Mouse (Mus musculus) kidney, embryonic 16.5 days (tissue): ENCODE data around the gene Ggt1. TPM values are rescaled to one million over a fixed set of nuclear protein-coding genes. Genes with fewer than 3 reads are reported as not detected.

ENCODE experiments used
- ATAC-seq: fragments of 200-750 bp; cut with Nextera tagmentation; 2 replicates; pipeline ENCODE4 v1.8.0; 2017; ENCODE audit warnings: moderate TSS enrichment; ENCODE audit not compliant: low FRiP score, low TSS enrichment
- H3K27ac ChIP-seq: fragments of 300-500 bp; sonication (generic); 2 replicates; pipeline ENCODE4 v1.5.1; 2014; ENCODE audit warnings: low read length
- H3K27me3 ChIP-seq: fragments of 300-500 bp; sonication (generic); 2 replicates; pipeline ENCODE4 v1.6.1; 2014; ENCODE audit warnings: low read length, control low read depth, mixed read lengths; ENCODE audit not compliant: insufficient read depth
- H3K36me3 ChIP-seq: fragments of 300-500 bp; sonication (generic); 2 replicates; pipeline ENCODE4 v1.6.1; 2014; ENCODE audit warnings: low read length, control low read depth, mixed read lengths; ENCODE audit not compliant: insufficient read depth
- H3K4me1 ChIP-seq: fragments of 300-500 bp; sonication (generic); 2 replicates; pipeline ENCODE4 v1.6.1; 2014; ENCODE audit warnings: low read length, control low read depth, mixed read lengths; ENCODE audit not compliant: insufficient read depth
- H3K4me2 ChIP-seq: fragments of 300-500 bp; sonication (generic); replicated peaks from 2 replicates; pipeline ENCODE4 v1.6.1; 2014; ENCODE audit warnings: low read depth, low read length
- H3K4me3 ChIP-seq: fragments of 300-500 bp; sonication (generic); 2 replicates; pipeline ENCODE4 v1.5.1; 2014; ENCODE audit warnings: mild to moderate bottlenecking, low read length
- H3K9ac ChIP-seq: fragments of 300-500 bp; sonication (generic); replicated peaks from 2 replicates; pipeline ENCODE4 v1.6.1; 2014; ENCODE audit warnings: low read length
- H3K9me3 ChIP-seq: fragments of 300-500 bp; sonication (generic); 2 replicates; pipeline ENCODE4 v1.6.1; 2016; ENCODE audit warnings: low read length, control low read depth
- WGBS: fragments of 180-500 bp; shearing (Covaris S2); extraction: QIAGEN DNeasy Blood & Tissue Kit; methylation state at CpG from one replicate; pipeline ENCODE4 v1.1.7; 2014; 5-methylcytosine and 5-hydroxymethylcytosine counted together
- polyA plus RNA-seq: library from polyadenylated mRNA; unstranded; fragments of >200 nt; fragmentation: Nextera tagmentation; extraction: Ambion mirVana; gene quantifications from 2 replicates; pipeline ENCODE4 v1.2.1, GENCODE M21; 2015

Ggt1 gene
- polyA plus RNA-seq, 1 experiment from 2014 or later = 292 TPM

DNA sequence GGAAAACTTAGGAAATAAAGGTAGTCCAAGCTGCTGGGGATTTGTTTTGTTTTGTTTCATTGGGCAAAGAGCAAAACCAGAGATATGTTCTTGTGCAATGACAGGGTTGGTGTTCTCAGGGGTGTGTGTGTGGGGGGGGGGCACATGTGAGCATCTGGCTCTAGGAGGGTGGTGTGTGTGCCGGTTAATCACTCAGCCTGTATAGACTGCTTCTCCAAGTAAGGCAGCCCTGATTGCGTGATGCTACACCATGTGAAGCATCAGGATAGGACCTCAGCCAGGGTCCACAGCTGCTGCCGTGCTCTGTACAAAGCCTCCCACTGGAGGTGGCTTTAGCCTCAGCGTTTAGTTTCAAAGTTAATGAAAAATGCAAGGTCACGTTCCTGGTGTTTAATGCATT lies 71.6 kb downstream of the Ggt1 start:
- Histone ChIP-seq H3K9ac (no peak overlapping the region), H3K27me3 (no peaks in the 10 kb centered on the region), H3K9me3 (no peaks in the 10 kb centered on the region), H3K4me2 (no peak overlapping the region), H3K27ac (no peak overlapping the region), H3K36me3 (no peaks in the 10 kb centered on the region), H3K4me3 (no peak overlapping the region), H3K4me1 (no peaks in the 10 kb centered on the region)
- 74% methylated on average over 5 of the region's 5 CpGs for WGBS
- no peak for ATAC-seq

DNA sequence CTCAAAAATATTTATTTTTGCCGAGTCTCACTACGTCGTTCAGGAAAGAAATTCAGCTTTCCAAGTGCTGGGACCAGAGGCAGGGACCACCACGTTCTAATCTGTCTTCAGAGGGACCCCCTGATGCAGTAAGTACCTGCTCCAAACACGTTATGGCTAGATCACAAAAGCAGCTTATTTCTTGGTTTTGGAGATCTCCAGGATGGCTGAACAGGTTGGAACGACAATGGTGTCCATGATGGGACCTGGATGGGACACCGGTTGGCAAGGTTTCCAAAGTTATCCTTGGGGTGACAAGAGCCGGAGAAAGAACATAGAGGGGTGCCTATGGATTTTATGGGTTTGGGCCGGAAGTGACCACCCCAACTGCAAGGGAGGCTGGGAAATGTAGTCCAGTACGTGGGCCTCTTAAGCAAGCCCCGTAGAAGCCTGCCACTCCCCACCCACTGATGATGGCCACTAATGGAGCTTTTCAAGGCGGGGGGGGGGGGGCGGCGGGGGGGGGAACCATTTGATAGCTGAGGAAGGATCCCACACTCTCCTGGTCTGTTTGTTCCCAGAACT lies 72.3 kb downstream of the Ggt1 start:
- 70% methylated on average over 13 of the region's 14 CpGs for WGBS
- Histone ChIP-seq H3K4me1 (no peaks in the 10 kb centered on the region), H3K9me3 (no peaks in the 10 kb centered on the region), H3K27me3 (no peaks in the 10 kb centered on the region), H3K4me3 (no peak overlapping the region), H3K4me2 (no peak overlapping the region), H3K36me3 (no peaks in the 10 kb centered on the region), H3K9ac (no peak overlapping the region), H3K27ac (no peak overlapping the region)
- ATAC-seq = no peak

DNA sequence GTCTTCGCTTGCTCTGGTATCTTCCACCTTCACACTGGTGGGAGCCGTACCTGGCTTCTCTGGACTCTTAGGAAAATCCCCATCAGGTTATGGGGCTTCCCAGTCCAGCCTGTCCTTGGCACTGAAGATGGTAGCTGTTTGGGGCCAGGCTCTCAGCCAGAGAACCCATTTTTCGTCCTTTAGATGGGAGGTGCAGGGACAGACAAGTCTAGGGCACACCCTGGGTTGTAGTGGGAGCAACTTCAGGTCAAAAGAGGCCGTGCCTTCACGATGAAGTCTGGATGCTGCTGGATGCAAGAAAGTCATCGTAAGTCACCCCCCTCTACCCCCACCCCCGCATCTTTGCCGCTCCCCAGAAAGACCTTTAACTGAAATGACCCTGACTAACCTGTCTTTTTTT lies 73.2 kb downstream of the Ggt1 start:
- no peak for ATAC-seq
- WGBS = 89% methylated on average over 8 of the region's 8 CpGs
- H3K9ac ChIP-seq = no peak overlapping the region
- H3K4me2 ChIP-seq = no peak overlapping the region
- H3K4me3 ChIP-seq = no peak overlapping the region
- H3K27ac ChIP-seq = no peak overlapping the region
- no peaks in the 10 kb centered on the region for H3K36me3 ChIP-seq
- H3K27me3 ChIP-seq = no peaks in the 10 kb centered on the region
- H3K4me1 ChIP-seq = no peaks in the 10 kb centered on the region
- H3K9me3 ChIP-seq = no peaks in the 10 kb centered on the region

DNA sequence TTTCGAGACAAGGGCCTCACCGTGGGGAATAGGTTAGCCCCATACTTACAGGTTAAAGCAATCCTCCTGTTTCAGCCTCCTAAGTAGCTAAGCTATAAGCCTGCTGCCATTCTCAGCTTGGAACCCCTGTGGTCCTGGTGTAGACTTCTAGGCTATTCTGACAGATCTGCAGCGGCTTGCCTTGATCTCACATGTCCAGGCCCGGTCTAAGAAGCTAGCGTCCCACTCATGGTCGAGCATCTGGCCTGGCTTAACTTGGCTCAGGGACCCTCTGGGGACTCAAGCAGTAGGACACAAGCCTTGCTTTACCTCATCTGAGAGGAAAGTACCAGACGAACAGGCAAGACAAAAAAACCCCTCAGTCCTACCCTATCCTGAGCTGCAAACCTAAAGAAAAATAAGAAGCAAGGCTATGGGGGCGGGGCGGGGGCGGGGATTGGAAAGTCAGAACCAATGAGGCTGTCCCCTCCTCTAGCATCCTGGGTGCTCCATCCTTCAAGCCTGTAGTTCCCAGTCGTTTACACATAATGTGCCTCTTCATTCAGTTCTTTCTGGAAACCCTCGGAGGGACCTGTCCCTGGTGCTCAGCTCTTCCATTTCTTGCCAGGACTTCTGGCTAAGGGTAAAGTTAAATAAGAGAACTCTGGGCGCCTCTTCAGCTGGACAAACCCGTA lies 73.8 kb downstream of the Ggt1 start:
- no peaks in the 10 kb centered on the region for H3K27me3 ChIP-seq
- H3K4me1 ChIP-seq = no peaks in the 10 kb centered on the region
- H3K36me3 ChIP-seq = no peaks in the 10 kb centered on the region
- no peak overlapping the region for H3K9ac ChIP-seq
- WGBS = 70% methylated on average over 14 of the region's 14 CpGs
- H3K4me2 ChIP-seq = no peak overlapping the region
- H3K27ac ChIP-seq = no peak overlapping the region
- no peak overlapping the region for H3K4me3 ChIP-seq
- H3K9me3 ChIP-seq = no peaks in the 10 kb centered on the region
- no peak for ATAC-seq

DNA sequence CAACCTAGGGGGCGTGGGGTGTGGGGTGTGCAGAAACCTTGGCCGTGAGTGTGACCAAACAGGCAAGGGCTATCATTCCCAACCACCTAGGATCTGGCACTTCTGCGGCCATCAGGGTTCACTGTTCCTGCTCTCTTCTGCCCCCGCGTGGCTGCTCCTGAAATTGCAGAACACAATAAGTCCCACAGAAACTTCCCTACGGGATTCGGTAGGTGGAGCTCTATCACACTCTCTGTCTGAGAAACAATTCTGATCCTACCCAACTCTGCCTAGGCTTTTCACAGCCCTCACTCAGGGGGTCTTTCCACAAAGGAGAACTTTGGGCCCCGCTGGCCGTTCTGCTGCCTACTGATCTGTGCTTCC lies 74.3 kb downstream of the Ggt1 start:
- ATAC-seq = peak; percentile 24; the same call in 1 of the 2 replicates
- H3K9me3 ChIP-seq = no peaks in the 10 kb centered on the region
- H3K4me2 ChIP-seq = no peak overlapping the region
- H3K27me3 ChIP-seq = no peaks in the 10 kb centered on the region
- WGBS = 5% methylated on average over 8 of the region's 9 CpGs
- H3K27ac ChIP-seq = no peak overlapping the region
- no peak overlapping the region for H3K4me3 ChIP-seq
- H3K9ac ChIP-seq = no peak overlapping the region
- H3K36me3 ChIP-seq = no peaks in the 10 kb centered on the region
- H3K4me1 ChIP-seq = no peaks in the 10 kb centered on the region

Other genes starting within 250 kb of the Ggt1 start
- 6.4 and 6.5 TPM in 2 replicates for gene Adora2a, start 244.7 kb upstream of the Ggt1 start, polyA plus RNA-seq
- gene Upb1, start 160.5 kb upstream of the Ggt1 start, polyA plus RNA-seq = 3.1 and 3.3 TPM in 2 replicates
- 156 and 186 TPM in 2 replicates for gene Snrpd3, start 44.1 kb upstream of the Ggt1 start, polyA plus RNA-seq
- 53.4 and 54.0 TPM in 2 replicates for gene Gucd1, start 43.6 kb upstream of the Ggt1 start, polyA plus RNA-seq
- gene Lrrc75b, start 1.3 kb upstream of the Ggt1 start, polyA plus RNA-seq = 3.3 and 3.8 TPM in 2 replicates
- gene Ggt5, start 27.7 kb downstream of the Ggt1 start, polyA plus RNA-seq = 6.4 and 9.5 TPM in 2 replicates
- gene Susd2, start 82.4 kb downstream of the Ggt1 start, polyA plus RNA-seq = 32.4 and 34.2 TPM in 2 replicates
- 34.0 and 34.9 TPM in 2 replicates for gene Cabin1, start 202.7 kb downstream of the Ggt1 start, polyA plus RNA-seq
- 80.2 and 86.9 TPM in 2 replicates for gene Ddt, start 211.8 kb downstream of the Ggt1 start, polyA plus RNA-seq
- 0.59 TPM in 1 of 2 replicates, not detected in the other for gene Gm20441, start 219.3 kb downstream of the Ggt1 start, polyA plus RNA-seq
- gene Gstt3, start 219.8 kb downstream of the Ggt1 start, polyA plus RNA-seq = 54.8 and 56.5 TPM in 2 replicates
- gene Gstt1, start 237.0 kb downstream of the Ggt1 start, polyA plus RNA-seq = 16.5 and 19.7 TPM in 2 replicates